Mouse (Mus musculus) frontal cortex, adult 2 months (tissue): ENCODE measurements around the gene Tmc5. TPM values are rescaled to one million over a fixed set of nuclear protein-coding genes. Genes with fewer than 3 reads are reported as not detected.
A peak's percentile ranks its signal among the peaks of the same experiment; 100 is the strongest.

ENCODE experiments used
- DNase-seq, 2 experiments: peaks; one replicate each; pipeline ENCODE4 v3.0.0; 2022; ENCODE audit warnings: low spot score in 1 of 2; ENCODE audit errors: extremely low spot score in 1 of 2
- polyA plus RNA-seq: library from polyadenylated mRNA; depleted of rRNA; stranded (reverse); fragments of >200 nt; gene quantifications from 2 replicates; pipeline ENCODE4 v1.2.3, GENCODE M21; 2012

Tmc5 gene
- polyA plus RNA-seq, 1 experiment = 0.10 TPM

DNA sequence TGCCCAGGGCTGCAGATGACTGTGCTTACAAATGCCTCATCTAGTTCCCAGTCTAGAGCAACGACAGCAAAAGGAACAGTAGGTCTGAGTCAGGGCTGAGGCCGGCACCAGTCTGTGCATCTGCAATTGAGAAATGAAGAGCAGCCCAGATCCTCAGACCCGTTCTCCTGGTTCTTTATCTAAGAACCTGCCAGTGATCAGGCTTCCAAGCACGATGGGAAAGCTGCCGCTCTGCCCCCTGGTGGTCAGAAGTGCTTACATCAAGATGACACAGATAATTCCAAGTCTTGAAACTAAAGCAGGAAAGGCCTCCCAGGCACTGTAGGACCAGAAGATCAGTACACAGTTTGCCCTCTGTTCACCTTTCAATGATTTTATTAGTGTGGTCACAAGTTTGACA is 91.1 kb downstream of the Tmc5 start:
- peak; percentile 80 to 95 for DNase-seq

DNA sequence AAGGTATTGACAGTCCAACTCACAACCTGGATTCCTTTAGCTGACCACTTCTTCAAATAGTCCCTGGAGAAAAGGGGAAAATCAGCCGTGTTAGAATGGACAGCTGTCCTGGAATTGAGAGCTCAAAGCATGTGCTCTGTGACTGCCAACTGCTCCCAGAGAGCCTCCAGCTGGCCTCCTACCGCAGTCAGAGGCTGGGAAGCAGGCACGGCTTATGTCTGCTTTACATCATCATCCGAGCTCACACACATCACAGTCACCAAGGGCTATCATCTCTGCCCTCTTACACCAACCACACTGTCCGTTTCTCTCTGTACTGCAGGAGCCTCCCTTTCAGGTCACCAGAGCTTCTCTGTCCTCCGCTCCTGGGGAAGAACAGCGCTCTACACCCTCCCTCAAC is 92.0 kb downstream of the Tmc5 start:
- DNase-seq = no peak

DNA sequence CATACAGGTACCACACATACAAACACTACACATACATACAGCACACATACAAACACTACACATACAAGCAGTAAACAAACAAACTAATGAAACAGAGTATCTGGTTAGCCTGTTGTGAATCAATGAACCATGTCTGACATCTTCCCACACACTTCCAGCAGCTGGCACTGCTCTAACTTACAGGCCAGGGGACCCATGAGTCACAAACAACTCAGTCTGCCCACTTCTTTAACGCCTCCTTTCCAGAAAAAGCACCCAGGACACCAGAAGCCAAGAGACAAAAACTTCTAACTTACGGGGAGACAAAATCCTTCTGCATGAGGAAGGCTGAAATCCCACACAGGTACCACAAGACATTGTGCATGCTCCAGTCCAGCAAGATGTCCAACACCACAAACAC is 94.2 kb downstream of the Tmc5 start:
- peak in 1 of 2 experiments; percentile 59 for DNase-seq

DNA sequence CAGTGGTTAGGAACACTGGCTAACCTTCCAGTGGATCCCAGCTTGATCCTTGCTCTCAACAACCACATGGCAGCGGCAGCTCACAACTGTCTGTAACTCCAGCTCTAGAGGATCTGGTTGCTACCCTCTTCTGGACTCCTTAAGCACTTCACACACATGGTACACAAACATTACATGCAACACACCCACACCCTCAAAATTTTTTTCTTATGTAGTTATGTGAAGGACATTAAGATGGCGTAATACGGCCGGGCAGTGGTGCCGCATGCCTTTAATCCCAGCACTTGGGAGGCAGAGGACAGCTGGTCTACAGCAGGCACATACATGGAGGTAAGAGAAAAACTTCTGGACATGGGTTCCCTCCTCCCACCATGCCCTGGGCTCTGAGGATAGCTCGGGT is 99.0 kb downstream of the Tmc5 start:
- DNase-seq = no peak

DNA sequence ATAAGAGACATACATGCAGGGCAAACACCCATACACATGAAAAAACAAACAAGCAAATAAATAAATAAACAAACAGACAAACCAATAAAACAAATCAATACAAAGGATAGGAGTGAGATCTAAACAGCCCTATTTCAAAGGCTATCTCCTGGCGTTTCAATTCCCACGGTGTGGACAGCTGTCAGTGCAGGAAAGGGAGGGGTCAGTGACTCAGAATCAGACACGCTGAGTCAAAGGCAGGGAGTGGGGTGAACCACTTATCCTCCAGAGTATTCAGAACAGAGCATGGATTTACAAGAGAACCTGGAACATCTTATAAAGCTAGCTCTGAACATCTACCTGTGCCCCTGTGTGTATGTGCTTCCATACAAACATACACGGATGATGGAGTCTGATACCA is 100.1 kb downstream of the Tmc5 start:
- no peak for DNase-seq

DNA sequence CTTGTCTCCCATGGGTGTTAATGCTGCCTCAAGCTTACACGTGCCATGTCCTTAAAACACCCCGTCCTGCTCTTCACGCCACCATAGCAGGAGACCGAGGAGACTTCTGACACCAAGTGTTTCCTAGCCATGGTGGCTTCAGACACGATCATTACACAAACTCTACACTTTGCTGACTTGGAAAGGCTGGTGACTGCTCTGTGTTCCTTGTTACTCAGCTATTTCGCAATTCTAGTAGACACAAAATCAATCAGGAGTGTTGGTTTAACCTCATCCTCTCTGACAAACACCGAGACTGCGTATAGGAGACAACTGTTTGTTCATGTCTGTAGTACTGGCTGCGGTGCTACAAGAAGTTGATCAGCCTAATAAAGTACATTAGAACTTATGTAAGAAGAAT is 101.8 kb downstream of the Tmc5 start:
- no peak for DNase-seq

DNA sequence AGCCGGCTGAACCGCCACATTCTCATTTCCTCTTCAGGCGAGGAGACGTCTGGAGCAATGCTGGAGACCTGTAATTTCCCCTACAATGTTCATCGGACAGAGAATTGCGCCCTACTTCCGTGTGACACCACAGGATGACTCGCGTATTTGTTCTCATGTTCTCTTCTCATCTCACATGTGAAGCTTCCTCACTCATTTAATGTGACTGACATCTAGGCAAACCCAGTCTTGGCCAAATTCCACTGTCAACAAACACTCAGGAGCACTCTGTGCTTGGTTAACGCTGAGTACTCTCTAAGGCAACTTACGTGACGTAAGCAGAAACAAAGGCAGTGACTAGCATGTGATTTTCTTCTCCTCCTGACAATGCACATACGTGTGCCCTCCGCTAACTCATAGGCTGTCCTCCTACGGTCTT is 106.1 kb downstream of the Tmc5 start:
- no peak for DNase-seq

DNA sequence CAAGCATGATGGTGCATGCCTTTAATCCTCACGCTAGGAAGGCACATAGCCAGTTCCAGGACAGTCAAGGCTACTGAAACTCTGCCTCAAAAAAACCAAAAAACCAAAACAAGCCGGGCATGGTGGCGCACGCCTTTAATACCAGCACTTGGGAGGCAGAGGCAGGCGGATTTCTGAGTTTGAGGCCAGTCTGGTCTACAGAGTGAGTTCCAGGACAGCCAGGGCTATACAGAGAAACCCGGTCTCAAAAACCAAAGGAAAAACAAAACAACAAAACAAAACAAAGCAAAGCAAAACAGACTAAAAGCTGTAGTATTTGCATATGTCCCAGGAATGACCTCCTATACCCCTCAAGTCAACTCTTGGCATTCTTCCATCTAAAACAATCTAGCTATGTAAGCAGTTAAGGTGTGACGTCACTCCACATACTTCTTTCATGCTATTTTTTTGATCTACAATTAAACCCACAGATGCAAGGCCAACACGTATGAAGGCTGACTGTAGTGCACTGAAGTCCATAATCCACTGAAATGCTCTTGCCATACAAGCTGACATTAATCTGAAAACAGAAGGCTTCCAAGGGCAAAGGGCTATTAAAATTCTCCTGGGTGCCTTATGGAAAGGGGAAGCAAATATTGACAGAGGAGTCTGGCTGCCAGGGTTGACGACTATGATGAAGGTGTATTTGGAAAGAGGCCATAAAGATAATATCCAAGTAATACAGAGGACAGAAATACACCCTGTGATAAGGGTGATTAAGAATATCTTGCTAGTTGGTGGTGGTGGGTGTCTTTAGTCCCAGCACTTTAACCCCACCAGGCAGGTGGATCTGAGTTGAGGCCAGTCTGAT is 107.1 kb downstream of the Tmc5 start:
- no peak for DNase-seq

DNA sequence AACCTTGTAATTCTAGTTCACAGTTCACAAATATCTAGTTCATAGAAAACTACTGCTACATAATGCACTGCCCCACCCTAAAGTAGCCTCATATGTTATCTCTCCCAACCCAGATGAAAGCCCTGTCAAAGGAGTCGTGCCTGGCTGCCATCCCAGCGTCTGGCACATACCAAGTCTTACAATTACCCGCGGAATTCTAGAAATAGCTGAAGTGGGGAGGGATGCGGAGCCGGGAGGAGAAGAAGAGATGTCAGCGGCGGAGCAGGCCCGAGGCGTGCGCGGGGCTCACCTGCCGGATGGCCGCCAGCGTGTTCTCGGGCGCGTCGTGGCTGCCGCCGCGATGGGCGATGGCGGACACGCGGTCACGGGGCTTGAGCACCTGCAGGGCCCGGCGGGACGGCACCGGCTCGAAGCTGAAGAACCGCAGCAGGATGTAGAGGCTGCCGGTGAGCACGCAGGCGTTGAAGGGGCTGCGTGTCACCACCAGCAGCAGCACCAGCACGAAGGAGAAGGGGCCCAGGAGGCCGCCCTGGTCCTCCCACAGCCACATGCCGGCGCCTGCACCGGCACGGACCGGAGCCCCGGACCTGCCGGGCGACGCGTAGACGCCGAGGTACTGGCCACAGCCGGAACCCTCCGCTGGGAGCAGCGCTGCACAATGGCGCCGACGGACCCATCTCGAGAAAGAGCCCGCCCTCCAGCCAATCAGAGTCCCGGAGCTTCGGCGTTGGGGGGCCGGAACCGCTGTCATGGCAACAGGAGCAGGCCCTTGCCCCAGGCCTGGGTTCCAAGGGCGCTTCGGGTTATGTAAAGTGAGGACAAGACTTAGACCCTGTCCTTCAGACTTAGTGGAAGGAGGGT is 108.2 kb downstream of the Tmc5 start, which contains the start of gene Gde1:
TSS of gene Gde1 (minus strand) at position 678 of the 861 bp plus-strand sequence.
- DNase-seq = peak; percentile 89 to 95

DNA sequence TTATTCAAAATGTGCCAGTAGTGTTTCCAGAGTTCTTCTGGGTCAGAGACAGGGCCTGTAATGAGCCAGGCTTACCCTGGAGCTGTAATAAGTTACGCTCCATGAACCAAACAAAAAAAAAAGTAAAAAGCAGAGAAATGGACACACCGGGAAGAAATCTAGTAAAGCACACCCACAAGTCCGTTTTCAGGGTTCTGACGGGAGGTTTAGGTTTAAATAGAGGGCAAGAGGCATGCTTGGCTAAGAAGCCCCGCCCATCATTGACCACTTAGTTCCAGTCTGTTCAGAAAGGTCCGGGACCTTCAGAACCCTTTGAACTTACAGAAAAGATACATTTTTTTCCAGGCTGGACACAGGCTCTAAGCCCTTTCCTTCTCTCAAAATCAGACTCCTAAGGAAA is 109.0 kb downstream of the Tmc5 start:
- no peak for DNase-seq

DNA sequence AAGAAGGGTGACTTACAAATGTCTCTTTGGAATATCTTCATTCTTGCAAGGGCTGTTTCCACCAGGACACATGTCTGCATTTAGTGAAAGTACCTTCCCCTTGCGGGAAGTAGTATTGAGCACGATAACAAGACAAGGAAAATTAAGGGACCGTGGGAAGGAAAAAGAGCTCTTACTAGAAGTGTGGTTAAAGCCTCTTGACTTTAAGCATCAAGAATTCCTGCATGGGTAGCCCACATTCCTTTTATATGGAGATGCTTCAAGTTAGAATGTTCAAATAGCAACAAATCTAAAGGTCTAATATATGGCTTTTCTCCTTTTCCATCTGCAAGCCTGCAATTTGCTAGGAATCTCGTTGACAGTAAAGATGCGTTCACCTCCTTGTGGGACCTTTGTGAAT is 109.4 kb downstream of the Tmc5 start:
- no peak for DNase-seq

DNA sequence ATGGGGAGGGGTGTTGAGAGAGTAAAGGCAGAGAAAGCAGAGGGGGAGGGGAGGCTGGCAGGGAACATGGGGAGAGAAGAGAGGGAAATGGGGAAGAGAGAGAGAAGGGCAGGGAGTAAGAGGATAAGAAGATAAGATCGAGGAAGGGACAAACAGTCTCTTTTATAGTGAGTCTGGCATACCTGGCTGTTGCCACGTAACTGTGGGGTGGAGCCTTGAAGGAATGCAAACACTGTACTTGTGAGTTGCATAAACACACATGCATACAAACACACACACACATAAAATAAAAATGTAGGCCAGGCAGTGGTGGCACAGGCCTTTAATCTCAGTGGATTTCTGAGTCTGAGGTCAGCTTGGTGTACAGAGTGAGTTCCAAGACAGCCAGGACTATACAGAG is 110.1 kb downstream of the Tmc5 start:
- DNase-seq = no peak

DNA sequence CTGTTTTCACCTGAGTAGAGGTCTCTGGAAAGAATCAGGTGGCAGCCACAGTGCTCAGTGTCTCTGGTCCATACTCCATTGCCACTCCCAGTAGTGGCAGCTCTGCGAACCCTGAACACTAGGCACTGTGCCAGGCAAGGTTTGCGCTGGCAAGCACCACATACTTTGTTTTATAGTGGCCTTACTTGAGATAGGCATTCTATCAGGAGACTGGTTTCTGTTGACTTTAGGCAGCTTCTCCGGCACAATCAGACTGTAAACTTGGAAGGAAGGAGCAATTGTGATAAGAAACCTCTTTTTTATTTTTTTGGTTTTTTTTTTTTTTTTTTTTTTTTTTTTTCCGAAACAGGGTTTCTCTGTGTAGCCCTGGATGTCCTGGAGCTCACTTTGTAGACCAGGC is 110.9 kb downstream of the Tmc5 start:
- no peak for DNase-seq

DNA sequence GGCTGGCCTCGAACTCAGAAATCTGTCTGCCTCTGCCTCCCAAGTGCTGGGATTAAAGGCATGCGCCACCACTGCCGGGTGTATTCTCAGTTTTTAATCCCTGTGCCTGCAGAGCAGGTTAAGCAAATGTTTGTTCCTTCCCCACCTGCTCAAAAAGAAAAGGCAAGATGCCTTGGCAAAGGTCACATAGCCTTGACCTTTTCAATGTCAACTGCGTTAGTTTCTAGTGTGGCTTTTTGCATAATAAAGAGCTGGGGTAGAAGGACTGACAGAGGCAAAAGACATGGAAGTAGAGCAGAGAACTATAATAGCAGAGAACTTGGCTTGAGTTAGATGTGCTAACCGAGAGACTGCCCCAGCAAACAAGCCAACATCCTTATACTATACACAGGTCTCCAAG is 113.7 kb downstream of the Tmc5 start:
- no peak for DNase-seq

DNA sequence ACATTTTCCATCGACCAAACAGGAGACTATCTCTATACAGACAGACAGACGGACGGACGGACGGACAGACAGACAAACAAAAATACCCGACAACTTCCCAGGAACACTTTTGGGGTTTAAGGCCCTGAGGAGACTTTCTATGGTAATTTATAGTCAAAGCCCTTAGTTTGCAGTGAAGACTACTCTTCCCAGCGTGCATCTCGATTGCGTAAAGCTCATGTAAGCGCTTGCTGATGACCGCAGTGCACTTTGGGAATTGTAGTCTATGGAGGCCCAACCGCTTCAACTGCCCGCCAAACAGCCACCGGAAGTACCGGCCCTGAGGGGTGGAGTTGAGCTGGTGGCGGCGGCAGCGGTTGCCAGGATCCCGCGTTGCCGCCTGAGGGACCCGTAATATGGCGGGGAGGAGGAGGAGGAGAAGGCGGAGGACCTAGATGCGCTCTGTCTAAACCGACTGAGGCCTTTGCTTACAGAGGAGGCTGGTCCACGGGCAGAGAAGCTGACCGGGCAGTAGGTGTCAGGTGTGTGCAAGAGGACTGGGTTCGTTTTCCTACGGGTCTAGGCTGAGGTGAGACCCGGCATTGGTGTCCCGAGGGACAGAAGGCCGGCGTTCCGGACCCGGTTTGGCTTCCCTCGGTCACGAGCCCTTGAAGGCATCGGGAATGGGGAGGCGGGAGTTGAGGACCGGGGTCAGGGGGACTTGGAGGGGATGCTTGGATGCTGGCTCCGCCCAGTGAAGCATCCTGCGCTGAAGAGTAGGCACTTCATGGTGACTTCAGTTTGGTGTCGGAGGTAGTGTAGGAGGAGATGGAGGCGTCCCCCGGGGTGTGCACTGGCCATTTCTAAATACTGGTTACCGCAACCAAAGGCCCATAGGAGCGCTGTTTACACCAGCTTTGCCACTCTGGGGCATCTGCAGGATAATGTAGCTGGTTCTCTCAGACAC is 115.4 kb downstream of the Tmc5 start, which contains the start of gene Ccp110:
TSS of gene Ccp110 (plus strand) at position 325 of the 946 bp plus-strand sequence.
- DNase-seq = peak; percentile 97

DNA sequence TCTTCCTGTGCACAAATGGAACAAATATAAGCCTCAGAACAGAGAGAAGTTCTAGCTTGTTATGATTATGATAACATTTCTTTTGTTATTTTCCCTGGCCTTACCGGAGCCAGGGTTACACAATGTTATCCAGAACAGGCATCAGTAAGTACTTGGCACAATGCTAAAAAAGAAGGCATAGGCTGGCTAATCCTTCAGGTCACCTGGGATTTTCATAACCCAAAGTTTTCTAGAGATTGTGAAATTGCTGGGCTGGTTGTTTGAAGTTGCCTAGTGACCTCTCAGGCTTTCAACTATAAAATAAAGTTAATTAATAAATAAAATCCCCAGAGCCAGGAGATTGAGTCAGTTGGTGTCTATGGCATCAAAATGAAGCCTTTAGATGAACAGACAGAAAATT is 117.8 kb downstream of the Tmc5 start:
- DNase-seq = no peak

DNA sequence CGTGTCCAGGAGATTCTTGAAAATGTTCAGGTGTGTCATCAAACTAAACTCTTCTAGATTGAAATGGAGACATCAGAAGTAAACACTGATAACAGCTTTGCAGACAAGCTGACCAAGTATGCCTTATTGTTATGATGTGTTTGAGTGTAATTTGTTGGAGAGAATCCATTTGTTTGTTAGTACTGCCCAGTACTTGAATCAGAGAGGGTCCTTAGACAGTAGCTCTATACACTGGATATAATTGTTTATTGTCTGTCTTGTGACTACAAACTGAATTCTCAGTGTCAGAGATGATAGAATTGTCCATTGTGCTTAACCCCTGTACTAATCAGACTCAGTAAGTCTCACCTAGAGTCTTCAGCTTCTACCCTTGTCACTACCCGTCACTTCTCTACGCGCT is 121.0 kb downstream of the Tmc5 start:
- no peak for DNase-seq

DNA sequence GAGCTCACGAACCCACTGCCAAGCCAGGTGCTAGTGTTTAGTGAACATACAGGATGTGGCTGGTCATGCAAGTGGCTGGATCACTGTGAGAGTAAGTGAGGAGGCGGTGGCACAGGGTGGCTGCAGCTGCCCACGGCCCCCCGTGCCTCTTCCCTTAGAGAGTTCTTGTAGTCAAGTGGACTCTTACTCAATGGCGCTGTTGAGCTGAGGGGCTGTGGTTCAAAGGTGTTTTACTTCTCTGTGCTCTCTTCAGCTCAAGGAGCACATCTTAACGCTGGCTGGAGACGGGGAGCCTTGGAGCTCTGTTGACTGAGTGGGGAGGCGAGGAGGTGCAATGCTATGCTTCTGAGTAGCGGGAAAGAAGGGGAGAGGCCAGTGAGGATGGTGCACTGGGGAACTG is 126.8 kb downstream of the Tmc5 start:
- no peak for DNase-seq
